Mouse (Mus musculus): ENCODE measurements around the gene Hoxb2.

GRCm38 (mm10) chr11:96308763-96309162 is 41.6 kb upstream of the Hoxb2 start:
- TF ChIP-seq EP300 (optimal IDR thresholded peaks at IDR 0.05) (no peak), CTCF (IDR thresholded peaks at IDR 0.05; ENCODE audit: low read depth) (no peak)

All from stomach, postnatal 0 days (tissue).